Mouse (Mus musculus): Measurements from ENCODE around the gene Bmp3.

DNA sequence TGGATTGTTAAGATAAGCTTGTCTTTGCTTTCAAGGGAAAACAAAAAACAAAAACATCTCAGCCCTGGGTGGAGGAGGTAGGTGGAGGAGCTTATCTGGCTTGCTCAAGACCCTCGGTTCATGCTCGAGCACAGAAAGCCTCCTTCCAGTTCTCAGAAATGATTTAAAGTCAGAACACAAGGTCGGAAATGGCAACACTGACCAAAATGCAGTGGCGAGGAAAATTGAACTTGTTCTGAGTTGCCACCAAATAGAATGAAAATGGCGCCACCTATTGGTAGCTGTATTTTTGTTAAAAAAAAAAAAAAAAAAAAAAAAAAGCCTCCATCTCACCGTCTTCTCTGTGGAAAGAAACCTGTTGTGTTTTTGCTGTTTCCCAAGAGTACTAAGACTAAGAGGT is 9.7 kb downstream of the Bmp3 start:
- TF ChIP-seq CTCF (IDR thresholded peaks at IDR 0.05; ENCODE audit: borderline replicate concordance, insufficient read depth, low read length) = no peak
- no peak for TF ChIP-seq POLR2A (IDR thresholded peaks at IDR 0.05; ENCODE audit: low read depth, low read length)

All from embryonic fibroblast, embryonic 13.5 days (primary cell).